Mouse (Mus musculus) Muller cell, postnatal 12 days (primary cell): ENCODE data around the gene Rpl19.

Experiments
- DNase-seq: peaks from one replicate; pipeline ENCODE4 v3.0.0-alpha.2; 2015; ENCODE audit errors: inconsistent ontology term

Rpl19 gene

DNA sequence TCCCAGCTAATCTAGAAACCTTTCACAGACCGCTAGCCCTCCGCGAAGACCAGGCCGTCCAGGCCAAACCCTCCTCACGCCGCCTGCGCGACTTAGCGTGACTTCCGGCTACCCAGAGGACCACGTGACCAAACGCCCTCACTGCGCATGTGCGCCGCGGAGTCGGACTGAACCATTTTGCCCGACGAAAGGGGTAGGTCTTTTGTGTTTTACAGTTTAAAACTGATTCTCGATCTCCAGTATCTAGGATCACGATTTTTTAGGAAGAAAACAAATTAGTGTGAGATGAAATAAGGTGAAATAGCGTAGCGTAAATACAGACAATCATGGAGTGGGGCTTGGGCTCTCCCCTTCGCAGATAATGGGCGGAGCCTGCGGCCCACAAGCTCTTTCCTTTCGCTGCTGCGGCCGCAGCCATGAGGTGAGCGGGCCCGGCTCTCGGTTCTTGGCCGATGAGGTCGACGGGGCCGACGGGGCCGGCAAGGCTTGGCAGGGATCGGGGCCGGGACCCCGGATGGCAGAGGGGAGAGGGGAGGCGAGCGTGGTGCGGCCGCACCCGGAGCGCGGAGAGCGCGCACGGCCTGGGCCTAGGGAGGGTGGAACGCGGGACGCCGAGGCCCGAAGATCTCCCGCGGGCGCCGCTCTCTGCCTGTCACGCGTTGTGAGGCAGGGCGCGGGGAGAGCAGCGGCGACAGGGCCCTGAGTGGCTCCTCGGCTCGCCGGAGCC is at the start of gene Rpl19:
Gene Rpl19, plus strand, starts transcription at position 141 of the 727 bp plus-strand sequence.
- DNase-seq = peak; percentile 93

DNA sequence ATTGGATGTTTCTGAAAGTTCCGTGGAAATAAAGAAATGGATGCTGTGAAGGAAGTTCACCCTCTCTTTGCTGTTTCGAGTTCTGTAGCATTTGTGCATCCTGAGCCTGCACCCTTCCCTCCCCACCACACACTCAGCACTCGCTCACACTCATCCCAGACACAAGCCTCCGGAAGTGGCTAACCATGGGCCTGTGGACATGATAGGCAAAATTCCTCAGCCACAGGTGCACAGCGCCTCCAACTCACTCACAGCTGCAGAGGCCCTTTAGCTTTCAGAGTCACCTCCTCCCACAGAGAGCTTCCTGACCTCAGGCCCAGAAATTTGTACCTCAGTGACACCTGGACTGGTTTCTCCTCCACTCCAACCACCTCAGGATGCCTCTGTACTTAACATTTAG is 48.7 kb upstream of the Rpl19 start:
- DNase-seq = no peak

- DNase-seq = no peak
Measured at GRCm38 (mm10) chr11:97978392-97978791, 48.1 kb upstream of the Rpl19 start.

- DNase-seq = peak; percentile 58
Measured at GRCm38 (mm10) chr11:97979824-97980495, 46.5 kb upstream of the Rpl19 start.

DNA sequence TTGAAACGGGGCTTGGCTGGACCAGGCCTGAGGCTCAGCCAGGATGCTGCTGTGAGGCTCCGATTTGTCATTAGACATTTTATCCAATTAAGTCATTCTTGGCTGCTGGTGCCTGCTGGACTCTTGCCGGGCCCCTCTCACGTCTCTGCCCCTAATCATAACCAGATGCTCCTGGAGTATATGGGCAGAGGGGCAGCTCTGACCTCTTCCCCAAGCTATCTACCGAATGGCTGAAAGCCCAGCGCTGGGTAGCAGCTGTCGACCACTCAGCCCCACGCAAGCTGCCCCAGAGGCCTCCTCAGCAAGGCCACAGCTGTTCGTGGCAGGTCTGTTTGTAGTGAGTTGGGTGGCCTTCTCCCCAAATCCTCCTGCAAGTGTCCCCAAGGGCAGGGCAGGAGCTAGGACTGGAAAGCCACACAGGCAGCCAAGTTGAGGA is 46.0 kb upstream of the Rpl19 start:
- DNase-seq = peak; percentile 78

GRCm38 (mm10) chr11:97982721-97983120 is 43.8 kb upstream of the Rpl19 start:
- DNase-seq = no peak

GRCm38 (mm10) chr11:97983506-97983905 is 43.0 kb upstream of the Rpl19 start:
- no peak for DNase-seq

GRCm38 (mm10) chr11:97983983-97984382 is 42.5 kb upstream of the Rpl19 start:
- DNase-seq = no peak

GRCm38 (mm10) chr11:97985727-97986677 is 40.5 kb upstream of the Rpl19 start, which contains the start of gene Plxdc1:
TSS of gene Plxdc1 (minus strand) at chr11:97986444.
- peak; percentile 54 for DNase-seq

DNA sequence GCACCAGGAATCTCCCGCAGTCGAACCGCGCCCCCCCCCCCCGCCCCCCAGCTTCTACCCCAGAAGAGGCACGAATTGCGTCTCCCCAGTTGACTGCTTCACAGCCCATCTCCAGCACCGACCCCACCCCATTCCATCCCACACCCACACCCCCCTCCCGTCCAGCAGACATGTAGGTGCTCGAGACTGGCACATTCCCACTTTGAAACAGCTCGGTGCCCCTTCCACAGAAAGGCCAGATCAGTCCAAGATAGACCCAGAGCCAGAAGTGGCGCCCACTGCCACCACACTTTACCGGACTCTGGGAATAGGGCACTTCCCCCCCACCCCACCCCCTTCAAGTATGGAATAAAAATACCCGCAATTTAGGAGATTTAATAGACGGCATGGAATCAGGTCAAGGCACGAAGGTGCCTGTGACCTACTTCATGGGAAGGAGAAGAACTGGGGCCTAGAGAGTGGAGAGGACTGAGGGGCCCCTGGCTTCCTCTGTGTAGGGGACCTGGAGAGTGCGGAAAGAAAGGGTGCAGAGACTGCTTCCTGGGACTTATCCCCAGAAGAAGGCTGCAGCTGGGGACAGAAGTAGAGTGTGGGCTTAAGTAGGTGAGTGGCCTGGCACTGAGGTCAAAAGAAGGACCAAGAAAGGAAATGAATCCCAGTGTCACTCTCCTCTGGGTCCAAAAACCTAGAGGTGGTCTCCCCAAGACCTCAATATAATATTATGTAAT is 39.6 kb upstream of the Rpl19 start:
- no peak for DNase-seq

DNA sequence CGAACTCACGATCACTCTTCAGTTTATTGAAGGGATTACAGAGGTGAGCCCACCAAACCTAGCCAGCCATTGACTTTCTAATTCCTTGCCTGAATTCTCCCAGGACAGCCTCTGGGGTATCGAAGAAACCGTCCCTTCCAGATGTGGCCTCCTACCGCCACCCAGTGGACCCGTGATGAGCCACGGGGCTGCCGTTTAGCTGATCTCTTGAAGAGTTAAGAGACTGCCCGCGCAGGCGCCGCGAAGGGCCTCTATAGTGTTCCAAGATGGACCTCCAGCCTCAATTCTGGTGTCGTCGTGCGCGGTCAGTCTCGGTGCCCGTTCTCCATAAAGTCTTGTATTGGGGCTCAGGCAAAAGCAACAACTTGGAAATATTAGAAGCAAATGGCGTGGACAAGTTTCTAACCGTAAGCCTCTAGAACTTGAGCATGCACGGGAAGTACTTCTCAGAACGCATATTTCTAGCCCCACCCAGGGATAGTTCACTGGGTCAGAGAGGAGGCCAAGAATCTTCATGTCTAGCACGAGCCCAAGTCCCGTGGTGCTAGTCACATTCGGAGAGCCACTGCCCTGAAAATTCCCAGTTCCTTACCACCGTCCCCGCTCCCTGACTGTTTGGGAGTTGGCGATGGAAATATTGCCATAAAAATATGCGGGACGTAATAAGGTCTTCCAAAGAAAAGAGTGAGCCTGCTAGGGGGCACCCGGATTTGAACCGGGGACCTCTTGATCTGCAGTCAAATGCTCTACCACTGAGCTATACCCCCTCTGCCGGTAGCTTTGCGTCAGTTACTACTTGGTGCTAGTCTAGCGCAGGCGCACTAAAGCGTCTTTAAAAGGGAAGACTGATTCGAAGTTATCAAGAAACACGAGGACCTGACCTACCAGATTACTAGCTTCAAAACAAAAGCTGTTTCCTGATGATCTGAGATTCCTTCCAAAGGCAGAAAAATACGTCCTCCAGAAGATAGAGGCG is 38.7 kb upstream of the Rpl19 start:
- peak; percentile 97 for DNase-seq

DNA sequence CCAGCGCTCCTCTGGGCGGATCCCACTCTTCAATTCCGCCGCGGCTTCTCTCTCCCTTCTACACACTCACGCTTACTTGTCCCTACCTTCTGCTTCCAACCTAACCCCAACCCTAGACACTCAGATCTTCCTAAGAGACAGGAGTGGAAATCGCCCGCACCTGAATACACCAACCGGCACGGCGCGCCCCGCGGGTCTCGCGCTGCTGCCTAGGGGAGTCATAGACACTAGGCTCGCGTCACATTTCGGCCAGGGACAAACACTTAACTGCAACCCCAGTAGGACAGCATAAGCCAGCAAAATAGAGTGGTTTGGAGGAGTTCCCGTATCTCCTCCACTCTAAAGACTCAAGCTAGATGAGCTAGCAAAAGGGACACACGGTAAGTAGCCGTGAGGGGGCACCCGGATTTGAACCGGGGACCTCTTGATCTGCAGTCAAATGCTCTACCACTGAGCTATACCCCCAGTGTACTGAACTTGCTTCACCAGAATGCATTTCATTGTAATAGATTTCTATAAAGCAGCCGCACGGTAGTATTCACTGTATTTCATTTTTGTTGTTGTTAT is 37.9 kb upstream of the Rpl19 start:
- peak; percentile 95 for DNase-seq

DNA sequence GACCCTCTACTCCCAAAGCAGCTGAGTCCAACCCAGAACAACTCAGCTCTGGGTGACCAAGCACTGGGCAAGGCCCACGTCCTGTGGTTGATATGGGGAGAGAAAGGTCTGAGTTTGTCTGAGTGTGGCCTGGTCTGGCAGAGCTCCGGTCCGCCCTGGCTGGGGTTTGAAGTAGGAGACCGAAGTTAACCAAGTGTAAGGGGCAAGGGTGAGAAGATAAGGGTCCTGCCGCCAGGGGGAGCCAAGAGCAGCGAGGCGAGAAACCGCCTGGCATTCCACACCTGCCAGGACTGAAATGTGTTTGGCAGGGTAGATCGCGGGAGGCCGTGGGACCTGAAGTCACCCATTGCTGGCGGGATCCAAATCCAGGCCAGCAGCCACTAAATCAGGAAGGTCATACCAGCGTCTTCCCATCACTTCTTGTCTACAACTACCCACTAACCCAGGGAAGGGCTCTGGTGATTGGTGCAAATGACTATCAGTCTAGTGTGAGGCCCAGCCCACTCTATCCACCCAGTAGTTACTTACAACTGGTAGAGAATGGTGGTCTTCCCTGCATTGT is 31.9 kb upstream of the Rpl19 start:
- DNase-seq = peak; percentile 80

DNA sequence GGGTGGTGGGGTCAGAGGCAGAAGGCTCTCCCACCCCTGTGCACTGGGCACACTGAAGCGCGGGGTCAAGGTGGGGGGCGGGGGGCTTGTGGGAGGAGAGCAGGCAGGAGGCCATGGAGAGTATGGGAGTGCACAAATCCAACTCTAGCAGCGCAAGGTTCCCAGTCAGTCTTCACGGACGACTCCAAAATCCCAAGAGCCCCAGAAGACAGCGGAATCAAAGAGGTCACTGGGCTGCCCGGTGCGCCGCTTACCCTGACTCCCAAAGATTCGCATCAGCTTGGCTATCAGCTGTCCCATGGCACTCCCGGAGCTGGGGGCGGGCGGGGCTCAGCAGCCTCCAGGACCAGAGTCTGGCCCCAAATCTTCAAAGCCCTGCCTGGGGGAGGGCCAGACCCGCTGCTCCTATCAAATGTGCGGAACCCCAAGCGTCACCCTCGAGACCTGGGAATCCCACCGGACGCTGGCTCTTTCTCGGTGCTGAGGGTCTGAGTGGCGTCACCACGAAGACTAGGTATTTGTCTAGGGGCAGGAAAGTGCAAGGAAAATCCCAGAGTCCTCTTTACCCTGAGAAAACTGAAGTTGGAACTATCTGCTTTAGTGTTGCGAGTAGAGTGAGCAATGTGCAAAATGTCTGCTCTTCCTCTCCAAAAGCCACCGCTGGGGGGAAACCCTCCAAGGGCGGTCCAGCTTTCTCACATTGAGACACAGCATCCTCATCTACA is 30.8 kb upstream of the Rpl19 start, which contains the start of gene Arl5c:
Gene Arl5c, minus strand, starts transcription at position 618 of the 725 bp plus-strand sequence.
- DNase-seq = peak; percentile 86

GRCm38 (mm10) chr11:97996691-97997090 is 29.8 kb upstream of the Rpl19 start:
- DNase-seq = no peak

- no peak for DNase-seq
Measured at GRCm38 (mm10) chr11:97997387-97997960, 29.0 kb upstream of the Rpl19 start.

DNA sequence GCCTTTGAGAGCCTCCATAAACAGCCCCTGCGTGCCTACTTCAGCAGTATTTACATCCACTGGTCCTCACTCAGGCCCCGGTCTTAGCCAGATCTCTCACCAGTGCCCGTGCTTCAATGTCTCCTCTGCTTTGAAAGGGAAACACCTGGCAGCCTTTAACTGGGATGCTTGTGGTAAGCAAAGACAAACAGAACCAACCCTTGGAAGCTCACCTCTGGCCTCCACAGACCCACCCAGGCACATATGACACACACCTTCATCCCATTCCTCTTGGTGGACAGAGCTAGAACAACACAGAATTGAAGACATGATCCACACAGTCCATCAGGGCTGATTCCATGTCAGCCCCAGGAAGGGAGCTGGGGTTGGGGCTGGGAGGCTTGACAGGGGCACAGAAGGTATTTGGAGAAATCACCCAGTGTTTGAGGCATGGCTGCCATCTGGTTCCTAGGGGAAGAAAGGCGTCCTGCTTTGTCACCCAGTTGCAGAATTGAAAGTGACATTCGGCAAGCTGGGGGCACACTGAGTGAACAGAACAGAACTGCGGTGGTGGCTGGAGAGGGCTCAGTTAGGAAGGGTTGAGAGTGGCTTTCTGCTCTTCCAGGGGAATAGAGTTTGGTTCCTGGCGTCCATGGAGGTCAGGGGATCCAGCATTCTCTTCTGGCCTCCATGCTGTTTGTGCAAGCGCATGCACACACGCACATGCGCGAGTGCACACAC is 28.3 kb upstream of the Rpl19 start:
- no peak for DNase-seq
